Mouse (Mus musculus) hindbrain, embryonic 10.5 days (tissue): ENCODE data around the gene Snx7. TPM values are rescaled to one million over a fixed set of nuclear protein-coding genes. Genes with fewer than 3 reads are reported as not detected.

Experiments
- DNase-seq: peaks from one replicate; pipeline ENCODE4 v3.0.0-alpha.2; 2017; ENCODE audit warnings: low spot score
- H3K27ac ChIP-seq: fragments of 300-500 bp; sonication (generic); 2 replicates; pipeline ENCODE4 v1.5.1; 2016; ENCODE audit warnings: mild to moderate bottlenecking, moderate library complexity
- H3K27me3 ChIP-seq: fragments of 300-500 bp; sonication (generic); 2 replicates; pipeline ENCODE4 v1.6.1; 2016; ENCODE audit warnings: mild to moderate bottlenecking; ENCODE audit not compliant: poor library complexity, insufficient read depth, severe bottlenecking
- H3K36me3 ChIP-seq: fragments of 300-500 bp; sonication (generic); 2 replicates; pipeline ENCODE4 v1.6.1; 2016; ENCODE audit warnings: mild to moderate bottlenecking, moderate library complexity
- H3K4me1 ChIP-seq: fragments of 300-500 bp; sonication (generic); replicated peaks from 2 replicates; pipeline ENCODE4 v1.6.1; 2016; ENCODE audit warnings: mild to moderate bottlenecking
- H3K4me3 ChIP-seq: fragments of 300-500 bp; sonication (generic); 2 replicates; pipeline ENCODE4 v1.5.1; 2016; ENCODE audit warnings: mild to moderate bottlenecking, moderate library complexity
- H3K9me3 ChIP-seq: fragments of 300-500 bp; sonication (generic); 2 replicates; pipeline ENCODE4 v1.6.1; 2016; ENCODE audit warnings: mild to moderate bottlenecking, moderate library complexity
- WGBS: fragments of 180-500 bp; shearing (Covaris S2); methylation state at CpG from one replicate; pipeline ENCODE4 v1.1.7; 2016; 5-methylcytosine and 5-hydroxymethylcytosine counted together
- polyA plus RNA-seq: library from polyadenylated mRNA; unstranded; fragments of >200 nt; fragmentation: Nextera tagmentation; extraction: Ambion mirVana; gene quantifications from 2 replicates; pipeline ENCODE4 v1.2.1, GENCODE M21; 2016

Snx7 gene
- 12.2 and 17.0 TPM in 2 replicates for polyA plus RNA-seq

GRCm38 (mm10) chr3:117868637-117869323, at the start of gene Snx7:
TSS of gene Snx7 (minus strand) at chr3:117868936.
- Histone ChIP-seq H3K36me3 (no peaks in the 10 kb centered on the region), H3K4me3 (peak within 1 kb of the TSS; percentile 64), H3K27ac (peak within 1 kb of the TSS; percentile 89), H3K9me3 (no peaks in the 10 kb centered on the region), H3K27me3 (no peaks in the 10 kb centered on the region), H3K4me1 (peaks cover 16% of the 10 kb centered on the region)
- under 1% methylated on average over 53 of the region's 53 CpGs for WGBS
- DNase-seq = peak; percentile 85

DNA sequence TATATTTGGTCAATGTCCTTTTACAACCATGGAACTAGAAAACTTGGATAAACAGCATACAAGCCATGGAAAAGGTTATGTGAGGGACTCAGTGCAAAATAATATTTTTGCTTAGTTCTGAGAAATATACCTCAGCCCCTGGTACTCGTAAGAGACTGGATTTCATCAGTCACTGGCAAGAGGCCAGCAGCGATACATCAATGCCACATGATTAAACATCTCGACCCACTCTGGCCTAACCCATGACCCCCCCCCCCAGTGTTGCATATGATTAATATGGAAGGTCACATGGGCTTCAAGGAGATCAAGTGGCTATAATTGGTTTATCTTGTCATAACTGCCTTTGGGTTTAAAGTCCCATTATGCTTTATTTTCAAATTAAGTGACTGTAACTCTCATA, 46.7 kb upstream of the Snx7 start:
- WGBS = 81% methylated on average over 3 of the region's 3 CpGs
- Histone ChIP-seq H3K27ac (no peak overlapping the region), H3K9me3 (no peaks in the 10 kb centered on the region), H3K36me3 (no peaks in the 10 kb centered on the region), H3K27me3 (no peaks in the 10 kb centered on the region), H3K4me1 (no peaks in the 10 kb centered on the region), H3K4me3 (no peak overlapping the region)
- no peak for DNase-seq

DNA sequence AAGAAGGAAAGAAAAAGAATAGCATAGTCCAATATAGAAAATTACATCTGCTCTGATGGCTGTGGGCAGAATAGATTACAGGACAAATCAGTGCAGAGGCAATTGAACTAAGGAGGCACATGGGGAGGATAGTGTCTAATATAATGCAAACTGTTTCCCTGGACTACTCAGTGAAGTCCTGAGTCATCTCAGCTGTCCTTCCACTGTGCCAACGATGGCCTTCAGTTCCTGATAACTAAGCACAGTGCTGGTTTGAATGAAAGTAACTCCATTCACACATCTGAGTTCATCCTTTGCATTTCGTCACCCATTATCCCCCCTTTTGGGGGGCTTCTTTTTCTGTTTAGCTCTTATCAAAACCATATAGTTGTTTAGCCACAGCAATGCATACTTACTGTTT, 25.0 kb upstream of the Snx7 start:
- no peaks in the 10 kb centered on the region for H3K4me1 ChIP-seq
- no peak for DNase-seq
- H3K9me3 ChIP-seq = no peaks in the 10 kb centered on the region
- H3K4me3 ChIP-seq = no peak overlapping the region
- H3K27ac ChIP-seq = no peak overlapping the region
- 79% methylated on average over 2 of the region's 2 CpGs for WGBS
- H3K36me3 ChIP-seq = no peaks in the 10 kb centered on the region
- H3K27me3 ChIP-seq = no peaks in the 10 kb centered on the region

DNA sequence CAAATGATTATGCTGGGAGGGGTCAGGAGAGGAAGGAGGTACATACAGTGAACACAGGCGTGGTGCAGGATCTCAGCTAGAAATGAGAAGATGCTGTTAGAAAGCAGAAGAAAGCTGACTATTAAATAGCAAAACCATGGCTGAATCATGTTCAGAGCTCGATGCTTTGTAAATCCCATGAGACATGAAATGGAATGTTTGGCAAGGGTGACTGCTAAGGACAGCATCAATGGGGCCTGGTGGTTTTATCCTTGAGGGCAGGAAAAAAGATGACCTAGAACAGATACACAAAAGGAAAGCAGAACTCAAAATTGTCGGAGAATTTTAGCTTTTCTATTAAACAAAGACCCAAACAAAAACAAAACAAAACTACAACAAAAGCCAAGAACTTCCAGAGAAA, 6.7 kb upstream of the Snx7 start:
- no peak overlapping the region for H3K27ac ChIP-seq
- H3K4me1 ChIP-seq = no peaks in the 10 kb centered on the region
- no peaks in the 10 kb centered on the region for H3K27me3 ChIP-seq
- H3K9me3 ChIP-seq = no peaks in the 10 kb centered on the region
- no peak overlapping the region for H3K4me3 ChIP-seq
- 86% methylated on average over 3 of the region's 3 CpGs for WGBS
- H3K36me3 ChIP-seq = no peaks in the 10 kb centered on the region
- DNase-seq = no peak

DNA sequence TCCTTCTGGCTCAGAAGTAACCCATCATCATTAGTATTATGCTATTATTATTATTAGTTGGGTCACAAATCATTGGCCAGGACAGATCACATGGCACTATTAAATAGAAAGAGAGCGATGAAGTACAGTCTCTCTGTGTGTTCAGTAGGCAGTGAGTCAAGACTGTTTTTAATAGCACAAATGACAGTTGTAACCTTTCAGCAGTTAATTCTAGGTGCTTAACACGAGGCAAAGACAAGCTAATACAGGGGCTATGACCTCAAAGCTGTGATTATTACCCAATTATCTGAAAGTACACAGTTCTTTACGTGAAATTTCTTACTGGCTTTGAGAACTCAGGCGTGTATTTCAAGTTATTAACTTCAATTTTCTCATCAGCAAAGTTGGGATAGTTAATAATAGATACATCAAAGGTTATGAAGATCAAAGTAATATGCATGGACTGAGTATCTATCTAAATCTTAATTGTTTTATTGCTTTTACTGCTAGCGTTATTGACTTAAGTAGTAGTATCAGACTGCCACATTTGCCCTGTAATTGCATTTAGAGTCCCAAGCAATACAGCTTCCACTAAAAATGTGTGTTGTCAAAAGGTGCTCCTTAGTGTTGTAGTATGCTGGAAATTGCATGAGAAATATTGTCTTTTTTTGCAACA, 4.6 kb upstream of the Snx7 start:
- Histone ChIP-seq H3K27me3 (no peaks in the 10 kb centered on the region), H3K4me1 (peaks cover 12% of the 10 kb centered on the region), H3K9me3 (no peaks in the 10 kb centered on the region), H3K27ac (no peak overlapping the region), H3K4me3 (no peak overlapping the region), H3K36me3 (no peaks in the 10 kb centered on the region)
- 81% methylated on average over 5 of the region's 5 CpGs for WGBS
- no peak for DNase-seq

GRCm38 (mm10) chr3:117869324-117869715, 584 bp upstream of the Snx7 start:
- Histone ChIP-seq H3K36me3 (no peaks in the 10 kb centered on the region), H3K27ac (peak overlapping the region; percentile 89), H3K9me3 (no peaks in the 10 kb centered on the region), H3K4me1 (peaks cover 16% of the 10 kb centered on the region), H3K27me3 (no peaks in the 10 kb centered on the region), H3K4me3 (peak overlapping the region; percentile 64)
- WGBS = 32% methylated on average over 2 of the region's 2 CpGs
- DNase-seq = no peak

- no peaks in the 10 kb centered on the region for H3K27me3 ChIP-seq
- no peaks in the 10 kb centered on the region for H3K9me3 ChIP-seq
- DNase-seq = no peak
- H3K36me3 ChIP-seq = no peaks in the 10 kb centered on the region
- H3K4me1 ChIP-seq = peaks cover 16% of the 10 kb centered on the region
- WGBS = 89% methylated on average over 2 of the region's 2 CpGs
- peak overlapping the region; percentile 64 for H3K4me3 ChIP-seq
- peak overlapping the region; percentile 89; the same call in 1 of the 2 replicates for H3K27ac ChIP-seq
Measured at GRCm38 (mm10) chr3:117868091-117868490, 645 bp downstream of the Snx7 start.

- WGBS = 79% methylated on average over 12 of the region's 12 CpGs
- Histone ChIP-seq H3K27ac (no peak overlapping the region), H3K9me3 (no peaks in the 10 kb centered on the region), H3K27me3 (no peaks in the 10 kb centered on the region), H3K4me3 (no peak overlapping the region), H3K4me1 (peaks cover 16% of the 10 kb centered on the region), H3K36me3 (no peaks in the 10 kb centered on the region)
- DNase-seq = no peak
Measured at GRCm38 (mm10) chr3:117866696-117867407, 1.9 kb downstream of the Snx7 start.

- no peak overlapping the region for H3K27ac ChIP-seq
- H3K9me3 ChIP-seq = no peaks in the 10 kb centered on the region
- DNase-seq = no peak
- H3K36me3 ChIP-seq = no peaks in the 10 kb centered on the region
- H3K27me3 ChIP-seq = no peaks in the 10 kb centered on the region
- H3K4me1 ChIP-seq = peaks cover 16% of the 10 kb centered on the region
- no peak overlapping the region for H3K4me3 ChIP-seq
Measured at GRCm38 (mm10) chr3:117865621-117866020, 3.1 kb downstream of the Snx7 start.

GRCm38 (mm10) chr3:117862951-117863350, 5.8 kb downstream of the Snx7 start:
- Histone ChIP-seq H3K27me3 (no peaks in the 10 kb centered on the region), H3K36me3 (peaks cover 4% of the 10 kb centered on the region; the same call in 1 of the 2 replicates), H3K4me3 (no peak overlapping the region), H3K9me3 (peaks cover 5% of the 10 kb centered on the region; the same call in 1 of the 2 replicates), H3K27ac (no peak overlapping the region), H3K4me1 (no peaks in the 10 kb centered on the region)
- no peak for DNase-seq
- 75% methylated on average over 2 of the region's 2 CpGs for WGBS

- H3K27ac ChIP-seq = no peak overlapping the region
- no peaks in the 10 kb centered on the region for H3K4me1 ChIP-seq
- no peak overlapping the region for H3K4me3 ChIP-seq
- DNase-seq = no peak
- peaks cover 5% of the 10 kb centered on the region; the same call in 1 of the 2 replicates for H3K9me3 ChIP-seq
- WGBS = 90% methylated on average over 6 of the region's 6 CpGs
- no peaks in the 10 kb centered on the region for H3K27me3 ChIP-seq
- peaks cover 4% of the 10 kb centered on the region; the same call in 1 of the 2 replicates for H3K36me3 ChIP-seq
Measured at GRCm38 (mm10) chr3:117861977-117862434, 6.7 kb downstream of the Snx7 start.

DNA sequence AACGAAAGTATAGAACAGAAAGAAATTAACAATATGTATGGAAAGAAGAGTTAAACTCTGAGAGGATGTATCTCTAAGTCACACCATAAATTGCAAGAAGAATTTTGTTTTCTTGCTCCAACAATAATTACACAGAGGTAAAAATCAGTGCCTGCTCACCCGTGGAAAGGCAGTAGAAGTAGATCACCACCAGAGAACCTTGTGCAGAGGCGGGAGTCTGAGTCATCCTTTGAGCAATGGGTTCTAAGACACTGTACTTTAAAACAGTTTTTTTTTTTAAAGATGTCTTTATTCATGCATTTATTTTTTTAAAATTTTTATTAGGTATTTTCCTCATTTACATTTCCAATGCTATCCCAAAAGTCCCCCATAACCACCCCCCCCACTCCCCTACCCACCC, 9.7 kb downstream of the Snx7 start:
- WGBS = 93% methylated on average over 3 of the region's 3 CpGs
- Histone ChIP-seq H3K36me3 (peaks cover 4% of the 10 kb centered on the region; the same call in 1 of the 2 replicates), H3K9me3 (peaks cover 5% of the 10 kb centered on the region; the same call in 1 of the 2 replicates), H3K27ac (no peak overlapping the region), H3K27me3 (no peaks in the 10 kb centered on the region), H3K4me1 (no peaks in the 10 kb centered on the region), H3K4me3 (no peak overlapping the region)
- DNase-seq = no peak

GRCm38 (mm10) chr3:117853729-117854128, 15.0 kb downstream of the Snx7 start:
- 90% methylated on average over 3 of the region's 3 CpGs for WGBS

More at GRCm38 (mm10) chr3:117853729-117854128, 15.0 kb downstream of the Snx7 start:
- no peak for DNase-seq
- no peaks in the 10 kb centered on the region for H3K9me3 ChIP-seq
- H3K27ac ChIP-seq = no peak overlapping the region
- no peak overlapping the region for H3K4me3 ChIP-seq
- no peaks in the 10 kb centered on the region for H3K36me3 ChIP-seq
- H3K4me1 ChIP-seq = no peaks in the 10 kb centered on the region
- H3K27me3 ChIP-seq = no peaks in the 10 kb centered on the region
